Mouse (Mus musculus): ENCODE results near the gene Dgkg. TPM values are rescaled to one million over a fixed set of nuclear protein-coding genes. Genes with fewer than 3 reads are reported as not detected.

The Dgkg gene
- polyA plus RNA-seq, 1 experiment = 1.0 TPM

DNA sequence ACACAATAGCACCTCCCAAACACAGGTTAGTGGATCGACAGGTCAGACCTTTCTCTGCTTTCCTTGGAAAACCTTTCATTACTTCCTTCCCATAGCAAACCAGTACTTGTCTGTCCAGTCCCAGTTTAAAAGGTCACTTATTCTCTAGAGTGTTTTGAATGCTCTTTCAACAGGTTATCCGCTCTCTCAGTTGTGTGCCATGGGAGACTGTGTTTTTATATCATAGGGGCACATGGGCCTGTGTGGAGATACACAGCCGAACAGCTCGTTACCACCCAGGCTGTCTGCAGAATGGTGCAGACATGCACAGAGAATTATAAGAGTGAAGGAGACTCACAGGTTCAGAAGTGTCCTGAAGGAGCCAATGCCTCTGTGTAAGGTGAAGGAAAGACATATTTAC lies 26.7 kb downstream of the Dgkg start:
- no peaks in the 10 kb centered on the region for H3K4me1 ChIP-seq (ENCODE audit: control insufficient read depth, insufficient read depth, low read length)
- TF ChIP-seq POLR2A (IDR thresholded peaks at IDR 0.05; ENCODE audit: borderline replicate concordance, extremely low read depth, low read depth, low read length) = no peak
- no peak for TF ChIP-seq CTCF (IDR thresholded peaks at IDR 0.05; ENCODE audit: insufficient read depth, low read length)
- 69% methylated on average over 4 of the region's 4 CpGs for WGBS

GRCm38 (mm10) chr16:22629900-22630299 lies 27.1 kb downstream of the Dgkg start:
- Histone ChIP-seq H3K4me3 (replicated peaks; ENCODE audit: extremely low read depth, low read depth, low read length) (no peak overlapping the region), H3K4me1 (ENCODE audit: control insufficient read depth, insufficient read depth, low read length) (no peaks in the 10 kb centered on the region)
- TF ChIP-seq CTCF (IDR thresholded peaks at IDR 0.05; ENCODE audit: insufficient read depth, low read length) (no peak), POLR2A (IDR thresholded peaks at IDR 0.05; ENCODE audit: borderline replicate concordance, extremely low read depth, low read depth, low read length) (no peak)
- WGBS = 60% methylated on average over 4 of the region's 4 CpGs
- DNase-seq = no peak

More for the DNA sequence above, 26.7 kb downstream of the Dgkg start:
- DNase-seq = no peak
- no peak overlapping the region for H3K4me3 ChIP-seq (replicated peaks; ENCODE audit: extremely low read depth, low read depth, low read length)

- Histone ChIP-seq H3K4me3 (replicated peaks; ENCODE audit: extremely low read depth, low read depth, low read length) (no peak overlapping the region), H3K4me1 (ENCODE audit: control insufficient read depth, insufficient read depth, low read length) (no peaks in the 10 kb centered on the region)
- no peak for TF ChIP-seq CTCF (IDR thresholded peaks at IDR 0.05; ENCODE audit: insufficient read depth, low read length)
- WGBS = 86% methylated on average over 5 of the region's 5 CpGs
- DNase-seq = no peak
These were observed 31.0 kb downstream of the Dgkg start for GRCm38 (mm10) chr16:22625987-22626386.

GRCm38 (mm10) chr16:22625412-22625811 lies 31.6 kb downstream of the Dgkg start:
- H3K4me3 ChIP-seq (replicated peaks; ENCODE audit: extremely low read depth, low read depth, low read length) = no peak overlapping the region
- no peak for DNase-seq
- H3K4me1 ChIP-seq (ENCODE audit: control insufficient read depth, insufficient read depth, low read length) = no peaks in the 10 kb centered on the region
- TF ChIP-seq POLR2A (IDR thresholded peaks at IDR 0.05; ENCODE audit: borderline replicate concordance, extremely low read depth, low read depth, low read length) (no peak), CTCF (IDR thresholded peaks at IDR 0.05; ENCODE audit: insufficient read depth, low read length) (no peak)
- 67% methylated on average over 5 of the region's 5 CpGs for WGBS

- TF ChIP-seq CTCF (IDR thresholded peaks at IDR 0.05; ENCODE audit: insufficient read depth, low read length) (no peak), POLR2A (IDR thresholded peaks at IDR 0.05; ENCODE audit: borderline replicate concordance, extremely low read depth, low read depth, low read length) (no peak)
- Histone ChIP-seq H3K4me3 (replicated peaks; ENCODE audit: extremely low read depth, low read depth, low read length) (no peak overlapping the region), H3K4me1 (ENCODE audit: control insufficient read depth, insufficient read depth, low read length) (no peaks in the 10 kb centered on the region; the same call in 1 of the 2 replicates)
- DNase-seq = peak; percentile 6
- 38% methylated on average over 9 of the region's 9 CpGs for WGBS
These were observed 34.7 kb downstream of the Dgkg start for GRCm38 (mm10) chr16:22622286-22622685.

GRCm38 (mm10) chr16:22621299-22621920 lies 35.6 kb downstream of the Dgkg start:
- no peak for DNase-seq
- H3K4me1 ChIP-seq (ENCODE audit: control insufficient read depth, insufficient read depth, low read length) = no peaks in the 10 kb centered on the region; the same call in 1 of the 2 replicates
- no peak overlapping the region for H3K4me3 ChIP-seq (replicated peaks; ENCODE audit: extremely low read depth, low read depth, low read length)
- 83% methylated on average over 13 of the region's 13 CpGs for WGBS
- TF ChIP-seq POLR2A (IDR thresholded peaks at IDR 0.05; ENCODE audit: borderline replicate concordance, extremely low read depth, low read depth, low read length) (no peak), CTCF (IDR thresholded peaks at IDR 0.05; ENCODE audit: insufficient read depth, low read length) (no peak)

DNA sequence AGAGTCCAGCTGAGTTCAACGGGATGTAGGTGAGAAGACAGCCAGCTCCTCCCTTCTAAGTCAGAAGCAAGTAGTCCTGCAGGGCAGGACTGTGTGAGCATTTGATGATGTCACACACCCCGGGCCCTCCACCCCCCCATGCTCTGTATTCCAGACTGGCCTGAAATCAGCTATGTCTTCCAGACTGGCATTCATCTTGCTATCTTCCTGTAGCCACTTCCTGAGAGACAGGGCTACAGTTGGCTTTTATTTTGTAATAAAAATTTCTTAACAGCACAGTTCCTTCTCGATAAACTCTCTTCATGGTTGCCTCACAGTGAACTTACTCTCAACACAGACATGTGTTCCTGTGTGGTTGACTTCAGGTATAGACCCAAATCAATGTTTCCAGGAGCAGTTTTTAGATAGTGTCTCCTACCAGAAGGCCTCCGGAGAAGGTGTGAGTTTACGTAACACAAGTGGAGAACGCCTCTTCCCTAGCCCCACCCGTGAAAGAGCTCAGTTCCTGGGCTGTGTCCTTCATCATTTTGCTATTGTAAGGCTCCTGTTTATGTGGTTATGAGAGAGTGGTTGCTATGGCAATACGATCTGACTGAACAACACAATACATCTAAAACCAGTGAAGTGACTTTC lies 38.5 kb downstream of the Dgkg start:
- Histone ChIP-seq H3K4me1 (ENCODE audit: control insufficient read depth, insufficient read depth, low read length) (peaks cover under 1% of the 10 kb centered on the region), H3K4me3 (replicated peaks; ENCODE audit: extremely low read depth, low read depth, low read length) (no peak overlapping the region)
- 39% methylated on average over 8 of the region's 8 CpGs for WGBS
- no peak for DNase-seq
- no peak for TF ChIP-seq CTCF (IDR thresholded peaks at IDR 0.05; ENCODE audit: insufficient read depth, low read length)
- TF ChIP-seq POLR2A (IDR thresholded peaks at IDR 0.05; ENCODE audit: borderline replicate concordance, extremely low read depth, low read depth, low read length) = no peak

- WGBS = 64% methylated on average over 4 of the region's 4 CpGs
These were observed 41.2 kb downstream of the Dgkg start for GRCm38 (mm10) chr16:22615805-22616204.

DNA sequence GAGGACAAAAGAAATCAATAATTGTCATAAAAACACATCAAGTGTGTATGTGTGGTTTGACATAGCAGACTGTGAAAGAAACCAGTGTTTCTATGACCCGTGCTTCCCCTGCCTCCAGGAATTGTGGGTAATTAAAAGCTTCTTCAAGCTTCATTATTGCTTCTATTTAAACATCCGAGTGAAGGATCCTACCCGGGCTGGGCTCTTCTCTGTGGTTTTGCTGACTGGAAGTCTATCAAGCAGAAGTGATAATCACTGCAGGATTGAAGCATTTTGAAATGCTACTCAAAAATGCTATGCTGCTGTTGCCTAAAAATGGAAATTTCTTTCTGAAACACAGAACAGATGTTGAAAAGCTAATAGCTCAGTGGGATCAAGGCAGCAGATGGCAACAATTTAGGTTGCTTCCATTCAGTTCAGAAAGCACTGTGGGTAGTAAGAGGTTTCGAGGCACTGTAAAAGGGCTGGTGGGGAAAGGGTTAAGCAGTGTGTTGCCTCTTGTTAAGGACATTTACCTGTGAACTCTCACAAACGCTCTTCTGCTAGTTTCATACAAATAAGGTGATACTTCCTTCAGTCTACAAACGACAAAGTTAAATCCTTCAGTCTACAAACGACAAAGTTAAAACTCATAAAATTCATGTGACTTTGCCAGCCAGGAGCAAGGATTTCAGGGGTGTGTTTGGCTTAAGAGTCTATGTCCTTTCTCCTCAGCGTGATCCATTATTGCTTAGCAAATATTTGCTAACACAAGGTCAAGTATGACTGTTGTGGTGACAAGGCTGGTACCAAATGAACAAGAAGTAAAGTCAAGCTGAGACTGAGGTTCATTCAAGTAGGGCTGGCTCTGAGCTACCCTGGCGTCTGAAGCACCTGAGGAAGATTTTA lies 43.6 kb downstream of the Dgkg start:
- TF ChIP-seq POLR2A (IDR thresholded peaks at IDR 0.05; ENCODE audit: borderline replicate concordance, extremely low read depth, low read depth, low read length) (no peak), CTCF (IDR thresholded peaks at IDR 0.05; ENCODE audit: insufficient read depth, low read length) (no peak)
- WGBS = 55% methylated on average over 9 of the region's 9 CpGs
- no peak for DNase-seq

More at GRCm38 (mm10) chr16:22615805-22616204, 41.2 kb downstream of the Dgkg start:
- H3K4me1 ChIP-seq (ENCODE audit: control insufficient read depth, insufficient read depth, low read length) = peaks cover 2% of the 10 kb centered on the region
- DNase-seq = no peak
- H3K4me3 ChIP-seq (replicated peaks; ENCODE audit: extremely low read depth, low read depth, low read length) = no peak overlapping the region
- TF ChIP-seq CTCF (IDR thresholded peaks at IDR 0.05; ENCODE audit: insufficient read depth, low read length) (no peak), POLR2A (IDR thresholded peaks at IDR 0.05; ENCODE audit: borderline replicate concordance, extremely low read depth, low read depth, low read length) (no peak)

More for the DNA sequence above, 43.6 kb downstream of the Dgkg start:
- peaks cover 2% of the 10 kb centered on the region for H3K4me1 ChIP-seq (ENCODE audit: control insufficient read depth, insufficient read depth, low read length)
- no peak overlapping the region for H3K4me3 ChIP-seq (replicated peaks; ENCODE audit: extremely low read depth, low read depth, low read length)

Data from lung, adult 2 months (tissue).